Mouse (Mus musculus) myocyte (in vitro differentiated cells): Measurements from ENCODE around the gene Spred2. TPM values are rescaled to one million over a fixed set of nuclear protein-coding genes. Genes with fewer than 3 reads are reported as not detected.

Experiments used
- H3K27me3 ChIP-seq: one replicate; pipeline ENCODE4 v1.6.1; 2011; ENCODE audit not compliant: control insufficient read depth, insufficient read depth, insufficient read length
- H3K36me3 ChIP-seq: one replicate; pipeline ENCODE4 v1.6.1; 2011; ENCODE audit not compliant: control insufficient read depth, insufficient read depth
- H3K4me2 ChIP-seq: one replicate; pipeline ENCODE4 v1.6.1; 2011; ENCODE audit warnings: low read depth, control low read depth
- H3K4me3 ChIP-seq: one replicate; pipeline ENCODE4 v1.5.1; 2011; ENCODE audit warnings: mild to moderate bottlenecking, control low read depth, moderate library complexity
- H3K79me2 ChIP-seq: one replicate; pipeline ENCODE4 v1.6.1; 2011; ENCODE audit not compliant: control insufficient read depth, insufficient read depth
- H3ac ChIP-seq: one replicate; pipeline ENCODE4 v1.6.1; 2011; ENCODE audit not compliant: control insufficient read depth, insufficient read length
- CEBPB ChIP-seq: IDR thresholded peaks from 2 replicates; pipeline ENCODE4 v1.6.1; 2011; ENCODE audit warnings: mild to moderate bottlenecking, moderate library complexity; ENCODE audit not compliant: poor library complexity, insufficient read depth, severe bottlenecking
- E2F4 ChIP-seq: IDR thresholded peaks from one replicate; pipeline ENCODE4 v1.6.1; 2011; ENCODE audit warnings: mild to moderate bottlenecking, control low read depth, moderate library complexity; ENCODE audit not compliant: insufficient read depth
- MAX ChIP-seq: IDR thresholded peaks from one replicate; pipeline ENCODE4 v1.6.1; 2011; ENCODE audit warnings: low read depth, mild to moderate bottlenecking, control low read depth
- MYOD1 ChIP-seq, 3 experiments: IDR thresholded peaks; one replicate each; pipeline ENCODE4 v1.6.1; 2011; ENCODE audit warnings: control low read depth in 2 of 3, low read depth in 2 of 3, mild to moderate bottlenecking in 2 of 3, moderate library complexity in 1 of 3; ENCODE audit not compliant: insufficient read length in 2 of 3, control insufficient read depth in 1 of 3
- MYOG ChIP-seq, 3 experiments: IDR thresholded peaks; one replicate each; pipeline ENCODE4 v1.6.1; 2011; ENCODE audit warnings: control low read depth in 2 of 3, low read depth in 2 of 3, mild to moderate bottlenecking in 2 of 3; ENCODE audit not compliant: insufficient read length in 2 of 3, control insufficient read depth in 1 of 3, insufficient read depth in 1 of 3
- POLR2A ChIP-seq: IDR thresholded peaks from one replicate; pipeline ENCODE4 v1.6.1; 2011; ENCODE audit warnings: low read depth, mild to moderate bottlenecking, control low read depth, moderate library complexity; ENCODE audit not compliant: insufficient read length
- POLR2AphosphoS2 ChIP-seq: IDR thresholded peaks from one replicate; pipeline ENCODE4 v1.6.1; 2011; ENCODE audit warnings: low read depth, control low read depth; ENCODE audit not compliant: insufficient read length
- REST ChIP-seq: IDR thresholded peaks from one replicate; pipeline ENCODE4 v1.6.1; 2011; ENCODE audit warnings: mild to moderate bottlenecking, control low read depth, moderate library complexity; ENCODE audit not compliant: insufficient read depth, insufficient read length
- SRF ChIP-seq: IDR thresholded peaks from one replicate; pipeline ENCODE4 v1.6.1; 2011; ENCODE audit warnings: low read depth; ENCODE audit not compliant: control insufficient read depth, insufficient read length
- TCF12 ChIP-seq: IDR thresholded peaks from one replicate; pipeline ENCODE4 v1.6.1; 2011; ENCODE audit warnings: mild to moderate bottlenecking, control low read depth; ENCODE audit not compliant: poor library complexity, insufficient read depth, severe bottlenecking
- TCF3 ChIP-seq: IDR thresholded peaks from one replicate; pipeline ENCODE4 v1.6.1; 2011; ENCODE audit warnings: low read depth, control low read depth; ENCODE audit not compliant: insufficient read length
- USF1 ChIP-seq: IDR thresholded peaks from one replicate; pipeline ENCODE4 v1.6.1; 2011; ENCODE audit warnings: low read depth, mild to moderate bottlenecking, control low read depth, moderate library complexity
- polyA plus RNA-seq: library from polyadenylated mRNA; unstranded; fragments of >200 nt; fragmentation: generic; extraction: Trizol; gene quantifications from one replicate; pipeline ENCODE4 v1.2.1, GENCODE M21; 2012; ENCODE audit warnings: missing spikeins

The Spred2 gene
- polyA plus RNA-seq, 1 experiment = 15.7 TPM

- Histone ChIP-seq H3K4me3 (no peak overlapping the region), H3K36me3 (peaks cover 4% of the 10 kb centered on the region), H3ac (no peak overlapping the region), H3K27me3 (no peaks in the 10 kb centered on the region), H3K4me2 (no peak overlapping the region), H3K79me2 (peaks cover 100% of the 10 kb centered on the region)
- no peak for TF ChIP-seq CEBPB
- no peak for TF ChIP-seq MYOD1 (IDR thresholded peaks at IDR 0.05; ENCODE audit: control insufficient read depth in 1 of 3, insufficient read length in 2 of 3, low read depth in 2 of 3)
- TF ChIP-seq MYOG (IDR thresholded peaks at IDR 0.05; ENCODE audit: control insufficient read depth in 1 of 3, insufficient read depth in 1 of 3, insufficient read length in 2 of 3, low read depth in 2 of 3) = no peak
- TF ChIP-seq MAX = no peak
- no peak for TF ChIP-seq TCF3
- TF ChIP-seq SRF = no peak
- no peak for TF ChIP-seq USF1
- no peak for TF ChIP-seq POLR2A
- no peak for TF ChIP-seq POLR2AphosphoS2
- no peak for TF ChIP-seq REST
- TF ChIP-seq E2F4 = no peak
- no peak for TF ChIP-seq TCF12
These were observed 11.6 kb downstream of the Spred2 start for GRCm38 (mm10) chr11:19935524-19936354.

GRCm38 (mm10) chr11:19938456-19939004 lies 14.4 kb downstream of the Spred2 start:
- no peak overlapping the region for H3ac ChIP-seq
- H3K27me3 ChIP-seq = no peaks in the 10 kb centered on the region
- H3K4me3 ChIP-seq = no peak overlapping the region
- peaks cover 4% of the 10 kb centered on the region for H3K36me3 ChIP-seq
- TF ChIP-seq SRF = no peak
- TF ChIP-seq MAX = no peak
- no peak for TF ChIP-seq REST
- TF ChIP-seq TCF3 = no peak
- TF ChIP-seq POLR2A = no peak
- peaks cover 100% of the 10 kb centered on the region for H3K79me2 ChIP-seq
- H3K4me2 ChIP-seq = no peak overlapping the region

- no peak overlapping the region for H3ac ChIP-seq
- no peak overlapping the region for H3K4me2 ChIP-seq
- H3K4me3 ChIP-seq = no peak overlapping the region
- H3K36me3 ChIP-seq = peaks cover 4% of the 10 kb centered on the region
- H3K79me2 ChIP-seq = peaks cover 100% of the 10 kb centered on the region
- no peaks in the 10 kb centered on the region for H3K27me3 ChIP-seq
- TF ChIP-seq USF1 (peak; percentile 46), REST (no peak), SRF (no peak)
These were observed 15.1 kb downstream of the Spred2 start for GRCm38 (mm10) chr11:19939305-19939730.

- Histone ChIP-seq H3K4me2 (no peak overlapping the region), H3K4me3 (no peak overlapping the region), H3K27me3 (no peaks in the 10 kb centered on the region), H3ac (no peak overlapping the region), H3K36me3 (peaks cover 2% of the 10 kb centered on the region), H3K79me2 (peaks cover 100% of the 10 kb centered on the region)
- TF ChIP-seq TCF12 (no peak), POLR2A (no peak), POLR2AphosphoS2 (no peak), REST (no peak), MYOD1 (IDR thresholded peaks at IDR 0.05; ENCODE audit: control insufficient read depth in 1 of 3, insufficient read length in 2 of 3, low read depth in 2 of 3) (no peak), TCF3 (no peak), MAX (no peak), USF1 (no peak), CEBPB (no peak), E2F4 (no peak), SRF (no peak), MYOG (IDR thresholded peaks at IDR 0.05; ENCODE audit: control insufficient read depth in 1 of 3, insufficient read depth in 1 of 3, insufficient read length in 2 of 3, low read depth in 2 of 3) (no peak)
These were observed 15.7 kb downstream of the Spred2 start for GRCm38 (mm10) chr11:19939831-19940230.

GRCm38 (mm10) chr11:19941156-19941777 lies 17.1 kb downstream of the Spred2 start:
- no peaks in the 10 kb centered on the region for H3K27me3 ChIP-seq
- H3ac ChIP-seq = no peak overlapping the region
- peaks cover 100% of the 10 kb centered on the region for H3K79me2 ChIP-seq
- H3K4me3 ChIP-seq = no peak overlapping the region
- H3K36me3 ChIP-seq = no peaks in the 10 kb centered on the region
- H3K4me2 ChIP-seq = no peak overlapping the region
- TF ChIP-seq CEBPB (no peak), POLR2AphosphoS2 (no peak), MYOG (IDR thresholded peaks at IDR 0.05; ENCODE audit: control insufficient read depth in 1 of 3, insufficient read depth in 1 of 3, insufficient read length in 2 of 3, low read depth in 2 of 3) (no peak), E2F4 (no peak), MYOD1 (IDR thresholded peaks at IDR 0.05; ENCODE audit: control insufficient read depth in 1 of 3, insufficient read length in 2 of 3, low read depth in 2 of 3) (no peak), TCF3 (no peak), POLR2A (no peak), TCF12 (no peak), USF1 (no peak), MAX (no peak), SRF (no peak), REST (no peak)
